Mouse (Mus musculus) hindbrain, embryonic 16.5 days (tissue): ENCODE measurements around the gene Mxra8. TPM values are rescaled to one million over a fixed set of nuclear protein-coding genes. Genes with fewer than 3 reads are reported as not detected.

Experiments used
- ATAC-seq: fragments of 200-750 bp; cut with Nextera tagmentation; 2 replicates; pipeline ENCODE4 v1.8.0; 2017; ENCODE audit warnings: moderate TSS enrichment, moderate library complexity
- H3K27ac ChIP-seq: fragments of 300-500 bp; sonication (generic); 2 replicates; pipeline ENCODE4 v1.5.1; 2014; ENCODE audit warnings: low read depth, mild to moderate bottlenecking, control low read depth, low read length, moderate library complexity
- H3K27me3 ChIP-seq: fragments of 300-500 bp; sonication (generic); replicated peaks from 2 replicates; pipeline ENCODE4 v1.6.1; 2014; ENCODE audit warnings: low read length; ENCODE audit not compliant: control insufficient read depth, insufficient read depth
- H3K36me3 ChIP-seq: fragments of 300-500 bp; sonication (generic); 2 replicates; pipeline ENCODE4 v1.6.1; 2014; ENCODE audit warnings: mild to moderate bottlenecking, low read length, moderate library complexity, mixed read lengths; ENCODE audit not compliant: control insufficient read depth, insufficient read depth
- H3K4me1 ChIP-seq: fragments of 300-500 bp; sonication (generic); 2 replicates; pipeline ENCODE4 v1.6.1; 2014; ENCODE audit warnings: low read depth, low read length; ENCODE audit not compliant: control insufficient read depth, insufficient read depth
- H3K4me2 ChIP-seq: fragments of 300-500 bp; sonication (generic); 2 replicates; pipeline ENCODE4 v1.6.1; 2014; ENCODE audit warnings: mild to moderate bottlenecking, low read length, control low read depth, moderate library complexity
- H3K4me3 ChIP-seq: fragments of 300-500 bp; sonication (generic); 2 replicates; pipeline ENCODE4 v1.5.1; 2014; ENCODE audit warnings: mild to moderate bottlenecking, low read length, control low read depth, moderate library complexity
- H3K9ac ChIP-seq: fragments of 300-500 bp; sonication (generic); 2 replicates; pipeline ENCODE4 v1.6.1; 2014; ENCODE audit warnings: low read depth, mild to moderate bottlenecking, control low read depth, low read length, moderate library complexity
- H3K9me3 ChIP-seq: fragments of 300-500 bp; sonication (generic); 2 replicates; pipeline ENCODE4 v1.6.1; 2014; ENCODE audit warnings: mild to moderate bottlenecking, low read length, moderate library complexity; ENCODE audit not compliant: control insufficient read depth
- WGBS: fragments of 180-500 bp; shearing (Covaris S2); extraction: QIAGEN DNeasy Blood & Tissue Kit; methylation state at CpG from one replicate; pipeline ENCODE4 v1.1.7; 2014; 5-methylcytosine and 5-hydroxymethylcytosine counted together
- polyA plus RNA-seq: library from polyadenylated mRNA; unstranded; fragments of >200 nt; fragmentation: Nextera tagmentation; extraction: Ambion mirVana; gene quantifications from 2 replicates; pipeline ENCODE4 v1.2.1, GENCODE M21; 2015

The Mxra8 gene
- polyA plus RNA-seq, 1 experiment from 2014 or later: 35.7 TPM

- no peak overlapping the region for H3K4me2 ChIP-seq
- no peaks in the 10 kb centered on the region for H3K27me3 ChIP-seq
- ATAC-seq: no peak
- H3K4me1 ChIP-seq: peaks cover 17% of the 10 kb centered on the region
- H3K36me3 ChIP-seq: peaks cover 30% of the 10 kb centered on the region
- no peak overlapping the region for H3K9ac ChIP-seq
- H3K4me3 ChIP-seq: no peak overlapping the region
- WGBS: 95% methylated on average over 3 of the region's 3 CpGs
- H3K9me3 ChIP-seq: no peaks in the 10 kb centered on the region
- H3K27ac ChIP-seq: no peak overlapping the region
Observed at GRCm38 (mm10) chr4:155807841-155808240, 31.6 kb upstream of the Mxra8 start.

- under 1% methylated on average over 56 of the region's 60 CpGs for WGBS
- peak within 1 kb of the TSS; percentile 91 for H3K27ac ChIP-seq
- peaks cover 19% of the 10 kb centered on the region for H3K4me1 ChIP-seq
- H3K4me3 ChIP-seq: peak within 1 kb of the TSS; percentile 96
- peak within 1 kb of the TSS; percentile 87 for H3K4me2 ChIP-seq
- H3K36me3 ChIP-seq: peaks cover 45% of the 10 kb centered on the region
- H3K9me3 ChIP-seq: no peaks in the 10 kb centered on the region
- H3K27me3 ChIP-seq: no peaks in the 10 kb centered on the region
- peak; percentile 99 for ATAC-seq
- peak within 1 kb of the TSS; percentile 98 for H3K9ac ChIP-seq
Observed at GRCm38 (mm10) chr4:155811929-155812664, 27.4 kb upstream of the Mxra8 start, which contains the start of gene Ccnl2. Gene Ccnl2 (plus strand): TSS chr4:155812489.

- peak overlapping the region; percentile 98 for H3K9ac ChIP-seq
- no peaks in the 10 kb centered on the region for H3K27me3 ChIP-seq
- H3K4me1 ChIP-seq: peaks cover 19% of the 10 kb centered on the region
- H3K27ac ChIP-seq: peak overlapping the region; percentile 91
- WGBS: under 1% methylated on average over 37 of the region's 49 CpGs
- no peaks in the 10 kb centered on the region for H3K9me3 ChIP-seq
- H3K4me3 ChIP-seq: peak overlapping the region; percentile 96
- H3K36me3 ChIP-seq: peaks cover 47% of the 10 kb centered on the region
- peak overlapping the region; percentile 87 for H3K4me2 ChIP-seq
- ATAC-seq: peak; percentile 56
Observed at GRCm38 (mm10) chr4:155812665-155813181, 26.8 kb upstream of the Mxra8 start.

GRCm38 (mm10) chr4:155817533-155817932 lies 21.9 kb upstream of the Mxra8 start:
- Histone ChIP-seq H3K9me3 (no peaks in the 10 kb centered on the region), H3K9ac (no peak overlapping the region), H3K27ac (no peak overlapping the region), H3K4me3 (no peak overlapping the region), H3K27me3 (no peaks in the 10 kb centered on the region), H3K4me2 (no peak overlapping the region), H3K36me3 (peaks cover 59% of the 10 kb centered on the region), H3K4me1 (peaks cover 13% of the 10 kb centered on the region)
- ATAC-seq: no peak
- 75% methylated on average over 4 of the region's 4 CpGs for WGBS

- H3K36me3 ChIP-seq: peaks cover 70% of the 10 kb centered on the region
- no peaks in the 10 kb centered on the region for H3K4me1 ChIP-seq
- no peak for ATAC-seq
- no peaks in the 10 kb centered on the region for H3K9me3 ChIP-seq
- no peak overlapping the region for H3K4me2 ChIP-seq
- no peaks in the 10 kb centered on the region for H3K27me3 ChIP-seq
- no peak overlapping the region for H3K9ac ChIP-seq
- no peak overlapping the region for H3K27ac ChIP-seq
- 76% methylated on average over 7 of the region's 7 CpGs for WGBS
- H3K4me3 ChIP-seq: no peak overlapping the region
Observed at GRCm38 (mm10) chr4:155821025-155821424, 18.5 kb upstream of the Mxra8 start.

- no peaks in the 10 kb centered on the region for H3K9me3 ChIP-seq
- peaks cover 59% of the 10 kb centered on the region for H3K36me3 ChIP-seq
- WGBS: 96% methylated on average over 16 of the region's 16 CpGs
- no peaks in the 10 kb centered on the region for H3K27me3 ChIP-seq
- H3K4me1 ChIP-seq: no peaks in the 10 kb centered on the region
- no peak overlapping the region for H3K4me3 ChIP-seq
- H3K4me2 ChIP-seq: no peak overlapping the region
- H3K27ac ChIP-seq: no peak overlapping the region
- no peak for ATAC-seq
- H3K9ac ChIP-seq: no peak overlapping the region
Observed at GRCm38 (mm10) chr4:155823443-155823842, 16.0 kb upstream of the Mxra8 start.

- Histone ChIP-seq H3K9ac (no peak overlapping the region), H3K27ac (no peak overlapping the region), H3K4me3 (no peak overlapping the region), H3K36me3 (peaks cover 8% of the 10 kb centered on the region), H3K4me2 (no peak overlapping the region), H3K27me3 (no peaks in the 10 kb centered on the region), H3K9me3 (no peaks in the 10 kb centered on the region), H3K4me1 (peaks cover 26% of the 10 kb centered on the region)
- 97% methylated on average over 4 of the region's 4 CpGs for WGBS
- ATAC-seq: no peak
Observed at GRCm38 (mm10) chr4:155829866-155830265, 9.6 kb upstream of the Mxra8 start.

- Histone ChIP-seq H3K36me3 (peaks cover 3% of the 10 kb centered on the region), H3K4me3 (peak overlapping the region; percentile 57), H3K4me2 (peak overlapping the region; percentile 97), H3K4me1 (peaks cover 26% of the 10 kb centered on the region), H3K9ac (no peak overlapping the region), H3K27me3 (no peaks in the 10 kb centered on the region), H3K27ac (peak overlapping the region; percentile 90; the same call in 1 of the 2 replicates), H3K9me3 (no peaks in the 10 kb centered on the region)
- 56% methylated on average over 8 of the region's 8 CpGs for WGBS
- no peak for ATAC-seq
Observed at GRCm38 (mm10) chr4:155830596-155830995, 8.9 kb upstream of the Mxra8 start.

- ATAC-seq: peak; percentile 95
- 0% methylated on average over 49 of the region's 49 CpGs for WGBS
Observed at GRCm38 (mm10) chr4:155831205-155831766, 8.2 kb upstream of the Mxra8 start, which contains the start of gene Aurkaip1. Gene Aurkaip1 (plus strand): TSS chr4:155831272.

More at GRCm38 (mm10) chr4:155831205-155831766, 8.2 kb upstream of the Mxra8 start, which contains the start of gene Aurkaip1:
- Histone ChIP-seq H3K36me3 (peaks cover 3% of the 10 kb centered on the region), H3K4me1 (peaks cover 26% of the 10 kb centered on the region), H3K27ac (peak within 1 kb of the TSS; percentile 90), H3K9ac (peak within 1 kb of the TSS; percentile 79), H3K4me2 (peak within 1 kb of the TSS; percentile 97), H3K9me3 (no peaks in the 10 kb centered on the region), H3K4me3 (peak within 1 kb of the TSS; percentile 57), H3K27me3 (no peaks in the 10 kb centered on the region)
